Mouse (Mus musculus): ENCODE results near the gene Tnk1.
A peak's percentile ranks its signal among the peaks of the same experiment; 100 is the strongest.

Tnk1 gene

DNA sequence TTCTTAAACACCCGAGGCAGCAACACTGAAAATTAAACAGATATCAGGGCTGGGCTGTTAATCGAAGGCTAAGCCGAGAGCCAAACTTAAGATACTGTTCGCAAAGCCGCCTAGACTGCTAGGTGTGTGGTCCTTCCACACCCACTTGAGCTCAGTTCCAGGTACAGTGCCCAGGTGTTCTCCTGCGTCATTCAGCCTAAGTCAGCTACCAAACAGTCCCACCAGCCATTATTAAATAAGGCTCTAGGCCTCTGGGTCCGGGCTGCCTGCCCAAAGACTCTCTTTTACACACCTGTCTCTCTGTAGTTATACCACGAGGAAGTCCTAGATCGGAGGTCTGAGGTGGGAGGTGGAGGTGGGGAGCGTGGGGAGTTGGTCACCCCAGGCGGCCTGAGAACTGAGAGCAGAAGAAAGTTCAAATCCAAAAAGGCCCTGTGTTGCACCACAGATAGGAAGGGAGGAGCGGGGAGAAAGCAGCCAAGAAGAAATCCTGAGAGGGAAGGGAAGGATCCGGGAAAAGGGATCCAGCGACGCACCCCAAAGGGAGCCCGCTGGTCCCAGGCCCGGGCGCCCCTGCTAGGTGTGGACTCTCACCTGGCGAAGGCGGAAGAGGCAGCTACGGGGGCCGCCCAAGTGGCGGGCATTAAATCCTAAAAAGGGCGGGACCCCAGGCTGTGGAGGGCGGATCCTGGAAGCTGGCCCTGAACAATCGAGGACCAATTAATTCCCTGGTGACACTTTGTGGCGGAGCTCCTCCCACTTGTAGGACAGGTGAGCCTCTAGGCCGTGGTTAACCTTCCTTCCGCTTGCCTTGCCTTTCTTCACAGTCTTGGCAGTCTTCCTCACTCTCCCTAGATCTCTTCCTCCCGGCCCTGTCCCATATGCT lies at the start of gene Tnk1:
Tnk1 (minus strand) TSS at position 618 of the 886 bp plus-strand sequence.
- peak; percentile 62 to 83 for DNase-seq

DNA sequence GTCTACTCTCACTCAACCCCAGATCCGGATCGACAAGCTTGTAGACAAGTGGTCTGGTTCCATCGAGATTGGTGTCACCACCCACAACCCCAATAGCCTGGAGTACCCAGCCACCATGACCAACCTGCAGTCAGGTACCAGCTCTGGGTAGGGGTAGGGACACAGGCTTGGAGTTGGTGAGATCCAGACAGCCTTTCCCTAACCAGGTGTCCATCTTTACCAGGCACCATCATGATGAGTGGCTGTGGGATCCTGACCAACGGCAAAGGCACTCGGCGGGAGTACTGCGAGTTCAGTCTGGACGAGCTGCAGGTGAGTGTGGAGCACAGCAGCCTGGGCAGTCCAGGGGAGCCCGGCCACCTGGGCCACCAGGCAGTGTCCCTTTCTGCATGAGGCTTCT lies 45.8 kb upstream of the Tnk1 start:
- no peak for DNase-seq

DNA sequence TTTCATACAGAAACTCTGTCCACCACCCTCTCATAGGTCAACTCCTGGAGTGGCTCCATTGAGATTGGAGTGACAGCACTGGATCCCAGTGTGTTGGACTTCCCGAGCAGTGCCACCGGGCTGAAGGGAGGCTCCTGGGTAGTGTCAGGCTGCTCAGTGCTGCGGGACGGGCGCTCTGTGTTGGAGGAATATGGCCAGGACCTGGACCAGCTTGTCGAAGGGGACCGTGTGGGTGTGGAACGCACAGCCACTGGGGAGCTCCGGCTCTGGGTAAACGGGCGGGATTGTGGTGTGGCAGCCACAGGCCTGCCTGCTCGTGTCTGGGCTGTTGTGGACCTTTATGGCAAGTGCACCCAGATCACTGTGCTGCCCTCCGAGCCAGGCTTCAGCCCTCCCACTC lies 44.4 kb upstream of the Tnk1 start:
- no peak for DNase-seq

DNA sequence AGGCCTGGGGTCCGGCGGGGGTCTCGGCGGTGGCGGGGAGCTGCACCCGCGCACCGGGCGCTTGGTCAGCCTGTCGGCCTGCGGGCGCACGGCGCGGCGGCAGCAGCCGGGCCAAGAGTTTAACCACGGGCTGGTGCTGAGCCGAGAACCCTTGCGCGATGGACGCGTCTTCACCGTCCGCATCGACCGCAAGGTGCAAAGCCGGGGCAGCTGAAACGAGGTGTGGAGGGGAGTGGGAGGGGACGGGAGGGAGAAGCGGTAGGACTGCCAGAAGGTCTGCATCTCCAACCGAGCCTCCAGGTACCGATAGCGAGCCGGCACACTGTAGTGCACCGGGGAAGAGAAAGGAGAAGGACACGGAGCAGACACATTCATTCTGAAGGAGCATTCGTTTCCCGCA lies 43.5 kb upstream of the Tnk1 start:
- DNase-seq, result no peak

DNA sequence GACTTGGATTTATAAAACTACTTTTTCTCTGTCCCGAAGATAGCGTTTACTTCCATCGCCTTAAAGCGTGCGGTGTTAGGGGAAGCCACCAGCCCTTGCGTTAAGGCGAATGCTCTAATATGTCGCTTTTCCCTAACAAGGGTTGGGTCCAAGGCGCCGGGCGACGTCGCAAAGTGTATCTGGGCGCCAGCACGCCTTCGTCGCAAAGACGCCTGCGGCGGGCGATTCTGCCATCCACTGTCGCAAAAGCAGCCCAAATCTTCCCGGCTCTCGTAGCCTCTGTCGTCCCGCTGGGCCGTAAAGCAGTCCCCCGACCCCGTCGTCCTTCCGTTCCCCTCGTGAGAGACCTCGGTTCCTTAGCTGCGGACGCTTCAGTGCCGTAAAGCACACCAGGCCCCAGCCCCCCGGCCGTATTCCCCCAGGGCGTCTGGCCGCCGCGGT lies 42.9 kb upstream of the Tnk1 start:
- peak; percentile 98 for DNase-seq

DNA sequence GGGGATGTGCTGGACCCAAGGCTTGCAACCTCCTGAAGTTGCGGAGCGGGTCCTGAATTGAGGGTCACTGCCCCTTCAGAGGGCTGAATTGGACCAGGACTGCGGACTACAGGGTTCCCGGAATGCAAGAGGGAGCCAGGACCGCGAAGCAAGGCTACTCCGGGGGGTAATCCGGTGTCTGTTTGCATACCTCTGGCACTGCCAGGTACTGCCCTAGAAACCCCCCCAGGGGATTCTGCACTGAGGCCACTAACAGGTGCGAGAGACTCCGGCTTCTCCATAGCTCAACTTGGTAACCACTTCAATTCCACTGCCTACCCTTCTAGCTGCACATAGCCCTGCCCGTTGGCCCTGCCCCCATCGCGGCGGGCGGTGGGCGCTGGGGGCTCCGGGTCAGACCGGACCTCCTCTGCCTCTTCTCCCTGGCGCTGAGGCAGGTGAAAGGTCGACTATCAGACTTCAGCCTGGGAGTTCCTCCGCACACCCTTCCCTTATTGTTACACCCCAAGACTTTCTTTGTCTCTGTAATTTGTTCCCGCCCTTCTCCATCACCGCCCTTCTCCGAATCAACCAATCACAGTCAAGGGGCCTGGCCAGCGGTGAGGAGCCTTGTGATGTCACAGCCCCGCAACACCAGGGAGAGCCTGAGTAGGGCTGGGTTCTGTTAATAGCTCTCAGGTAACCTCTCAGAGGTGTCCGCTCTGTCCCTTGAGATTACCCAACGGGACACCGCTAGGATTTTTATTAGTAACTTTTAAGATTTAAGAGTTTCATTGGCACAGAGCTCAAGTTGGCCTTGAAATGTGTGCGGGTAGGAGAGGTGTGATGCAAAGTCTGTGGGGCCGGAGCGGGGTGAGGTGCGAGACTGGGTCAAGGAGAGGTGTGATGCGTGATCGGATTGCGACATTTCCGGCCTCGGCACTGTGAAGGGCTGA lies 42.2 kb upstream of the Tnk1 start, which contains the start of the genes 2810408A11Rik and Neurl4:
2810408A11Rik (minus strand) TSS at position 517 of the 935 bp plus-strand sequence.
Neurl4 (plus strand) TSS at position 602 of the 935 bp plus-strand sequence.
- DNase-seq, result peak; percentile 93 to 95

DNA sequence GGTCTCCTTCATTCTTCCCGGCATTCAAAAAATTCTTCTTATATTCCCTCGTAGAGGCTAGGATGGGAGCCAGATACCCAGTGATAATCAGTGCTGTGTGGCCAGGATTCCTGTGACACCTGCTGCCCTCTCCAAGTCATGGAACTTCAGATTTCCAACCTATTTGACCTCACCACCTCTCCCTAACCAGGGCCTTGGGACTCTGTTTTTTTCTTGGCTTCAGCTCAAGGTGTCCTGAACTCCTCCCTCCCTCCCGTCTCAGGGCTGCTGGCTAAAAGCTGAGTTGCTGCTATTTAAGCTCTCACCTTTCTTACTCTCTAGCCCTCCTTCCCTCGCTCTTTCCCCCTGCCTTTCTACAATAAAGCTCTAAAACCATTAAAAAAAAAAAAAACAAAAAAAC lies 41.3 kb upstream of the Tnk1 start:
- DNase-seq, result no peak

DNA sequence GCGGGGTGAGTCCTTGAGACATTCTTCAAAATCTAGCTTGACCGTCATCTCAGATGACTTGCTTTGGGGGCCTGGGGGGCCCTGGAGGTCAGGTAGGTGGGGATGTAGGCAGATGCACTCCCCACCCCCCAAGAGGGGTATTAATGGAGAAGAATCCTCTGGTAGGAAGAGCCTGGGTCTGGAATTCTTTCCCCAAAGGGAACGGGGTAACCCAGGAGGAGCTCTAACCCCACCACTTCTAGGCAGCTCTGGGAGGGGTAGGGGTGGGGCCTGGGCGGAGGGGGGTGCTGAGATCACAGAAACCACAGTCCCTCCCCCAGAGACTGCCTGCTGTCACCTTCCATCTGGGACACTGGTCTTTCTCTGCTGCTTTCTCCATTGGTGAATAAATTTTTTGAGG lies 36.8 kb upstream of the Tnk1 start, which contains the start of gene Acap1:
Acap1 (minus strand) TSS at position 249 of the 400 bp plus-strand sequence.
- no peak for DNase-seq

DNA sequence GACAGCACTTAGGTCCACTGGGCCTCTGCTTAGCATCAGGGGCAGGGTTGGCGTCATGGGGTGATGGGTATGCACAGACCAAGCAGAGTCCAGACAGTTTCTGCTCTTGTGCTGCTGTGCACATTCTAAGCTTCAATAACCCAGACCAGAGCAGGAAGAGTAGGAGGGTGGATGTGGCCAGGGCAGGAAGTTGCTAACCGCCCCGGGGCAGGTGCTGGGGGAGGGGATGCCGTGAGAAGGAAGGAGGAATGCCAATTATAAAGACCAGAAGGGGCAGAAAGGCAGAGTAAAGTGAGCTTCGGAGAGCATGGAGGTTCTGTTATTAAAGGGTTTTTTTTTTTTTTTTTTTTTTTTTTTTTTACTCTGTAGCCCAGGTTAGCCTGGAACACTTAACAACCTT lies 36.1 kb upstream of the Tnk1 start:
- DNase-seq, result no peak

DNA sequence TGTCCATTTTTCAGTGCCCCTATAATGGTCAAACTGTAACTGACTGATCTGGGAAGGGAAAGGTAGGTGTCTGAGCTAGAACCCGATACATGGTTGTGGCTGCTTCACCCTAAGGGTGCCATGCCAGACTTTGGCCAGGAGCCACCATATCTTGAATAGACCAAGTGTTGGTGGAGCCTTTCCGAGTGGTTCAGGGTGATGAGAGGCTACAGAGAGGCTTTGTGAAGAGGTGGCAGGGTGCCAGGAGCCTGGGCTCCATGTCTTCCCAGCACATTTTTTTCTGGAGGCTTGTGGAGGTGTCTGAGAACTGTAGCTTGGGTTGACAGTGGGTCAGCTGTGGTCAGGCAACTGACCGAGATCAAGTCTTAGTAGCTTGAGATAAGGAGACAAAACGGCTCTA lies 33.0 kb upstream of the Tnk1 start:
- no peak for DNase-seq

DNA sequence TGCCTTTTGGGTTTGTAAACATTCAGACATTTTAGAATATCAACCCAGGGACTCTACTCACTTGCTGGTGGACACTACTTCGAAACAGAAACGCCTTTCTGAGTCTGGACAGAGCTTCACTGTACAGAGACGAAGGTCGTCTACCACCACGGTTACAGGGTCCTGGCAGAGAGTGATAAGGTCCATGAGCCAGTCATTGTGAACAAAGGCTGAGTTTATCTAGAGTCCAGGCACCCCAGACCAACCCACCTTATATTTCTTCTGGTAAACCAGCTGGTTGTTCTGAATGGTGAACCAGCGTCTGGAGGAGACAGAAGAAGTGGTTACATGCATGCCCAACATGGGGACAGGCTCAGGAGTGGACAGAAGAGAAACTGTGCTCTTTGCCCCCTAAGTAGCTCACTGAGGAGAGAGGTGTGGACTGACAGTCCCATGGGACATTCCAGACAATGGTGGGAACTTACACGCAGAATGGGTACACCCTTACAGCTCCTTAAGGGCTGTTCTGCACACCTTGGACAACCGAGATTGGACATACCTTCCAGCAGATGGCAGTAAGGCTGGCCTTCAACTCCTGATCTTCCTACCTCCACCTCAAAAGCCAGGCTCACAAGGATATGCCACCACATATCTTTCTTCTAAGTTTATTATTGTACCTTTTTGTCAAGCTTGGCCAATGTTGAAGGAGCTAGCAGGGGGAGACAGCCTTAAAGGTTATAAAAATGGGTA lies 28.5 kb upstream of the Tnk1 start:
- no peak for DNase-seq

DNA sequence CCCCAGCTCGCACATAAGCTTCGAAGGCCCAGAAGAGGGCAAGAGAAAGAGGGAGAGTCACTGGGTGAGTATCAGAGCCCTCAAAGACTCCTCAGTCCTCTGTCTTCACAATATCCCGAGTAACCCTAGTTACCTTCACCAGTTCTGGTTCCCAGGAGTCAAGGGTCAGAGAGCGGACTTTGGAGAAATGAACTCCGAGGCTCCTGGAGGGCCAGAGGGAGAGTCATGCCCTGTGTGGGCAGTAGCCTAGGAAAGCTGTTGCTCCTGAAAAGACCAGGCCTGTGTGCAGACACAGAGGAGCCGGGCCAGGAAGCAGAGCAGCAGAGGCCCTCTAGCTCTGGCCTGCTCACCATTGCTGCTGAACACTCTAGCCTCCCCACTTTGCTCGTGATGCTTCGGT lies 26.1 kb upstream of the Tnk1 start:
- no peak for DNase-seq

DNA sequence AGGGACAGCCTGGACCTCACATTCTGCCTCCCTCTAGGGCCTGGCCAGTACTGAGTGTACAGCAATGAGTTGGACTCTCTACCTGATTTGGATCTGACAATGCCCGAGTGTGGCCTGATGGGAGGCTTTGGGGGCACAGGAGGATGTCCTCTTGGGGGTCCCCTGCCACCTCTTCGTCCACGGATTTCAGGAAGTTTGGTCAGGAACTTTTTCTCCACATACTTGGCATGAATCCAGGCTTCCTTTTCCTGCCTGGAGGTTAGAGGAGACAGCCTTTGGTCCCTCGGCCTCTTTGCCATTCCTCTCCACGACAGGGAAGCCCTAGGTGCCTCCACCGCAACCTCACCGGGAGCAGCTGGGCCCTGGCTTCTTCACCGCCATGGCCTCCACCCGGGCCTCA lies 25.7 kb upstream of the Tnk1 start:
- DNase-seq, result no peak

DNA sequence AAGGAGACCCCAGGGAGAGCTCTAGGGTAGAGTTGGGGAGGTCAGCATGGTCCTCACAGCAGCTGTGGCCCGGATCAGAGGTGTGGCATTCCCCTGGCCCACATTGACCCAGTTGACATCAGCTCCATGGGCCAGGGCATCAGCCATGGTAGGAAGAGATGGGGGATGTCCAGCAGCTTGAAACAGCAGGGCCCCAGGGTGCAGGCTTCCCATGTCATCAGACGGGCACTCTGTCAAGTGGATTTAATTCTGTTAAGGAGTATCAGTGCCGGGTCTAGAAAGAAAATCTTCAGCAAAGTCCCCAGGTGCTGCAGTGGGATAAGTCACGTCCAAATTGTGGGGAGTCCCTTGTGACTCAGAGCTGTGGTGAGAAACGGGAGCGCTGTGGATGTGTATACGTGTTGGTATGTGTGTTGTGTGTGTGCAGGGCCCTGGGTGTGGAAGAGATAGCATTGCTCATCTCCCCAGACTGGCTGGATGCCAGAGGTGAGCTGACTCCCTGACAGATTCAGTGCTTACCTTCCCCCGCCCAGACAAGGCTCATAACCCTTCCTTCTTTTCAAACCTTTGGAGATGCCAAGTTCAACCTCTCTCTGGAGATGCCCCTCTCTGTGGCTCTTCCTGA lies 25.1 kb upstream of the Tnk1 start:
- DNase-seq, result no peak

DNA sequence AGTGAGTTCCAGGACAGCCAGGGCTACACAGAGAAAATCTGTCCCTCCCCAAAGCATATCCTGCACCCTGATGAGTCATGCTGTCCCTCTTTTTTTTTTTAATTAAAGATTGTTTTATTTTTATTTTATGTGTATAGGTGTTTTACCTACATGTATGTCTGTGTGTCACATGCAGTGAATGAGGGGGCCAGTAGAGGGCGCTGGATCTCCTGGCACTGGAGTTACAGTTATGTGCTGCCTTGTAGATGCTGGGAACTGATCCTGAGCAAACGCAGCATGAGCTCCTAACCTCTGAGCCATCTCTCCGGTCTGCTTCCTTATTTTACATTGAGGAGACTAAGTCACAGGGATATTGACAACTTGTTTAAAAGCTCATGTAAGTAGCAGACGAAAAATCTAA lies 24.5 kb upstream of the Tnk1 start:
- DNase-seq, result peak in 1 of 2 experiments; percentile 54

DNA sequence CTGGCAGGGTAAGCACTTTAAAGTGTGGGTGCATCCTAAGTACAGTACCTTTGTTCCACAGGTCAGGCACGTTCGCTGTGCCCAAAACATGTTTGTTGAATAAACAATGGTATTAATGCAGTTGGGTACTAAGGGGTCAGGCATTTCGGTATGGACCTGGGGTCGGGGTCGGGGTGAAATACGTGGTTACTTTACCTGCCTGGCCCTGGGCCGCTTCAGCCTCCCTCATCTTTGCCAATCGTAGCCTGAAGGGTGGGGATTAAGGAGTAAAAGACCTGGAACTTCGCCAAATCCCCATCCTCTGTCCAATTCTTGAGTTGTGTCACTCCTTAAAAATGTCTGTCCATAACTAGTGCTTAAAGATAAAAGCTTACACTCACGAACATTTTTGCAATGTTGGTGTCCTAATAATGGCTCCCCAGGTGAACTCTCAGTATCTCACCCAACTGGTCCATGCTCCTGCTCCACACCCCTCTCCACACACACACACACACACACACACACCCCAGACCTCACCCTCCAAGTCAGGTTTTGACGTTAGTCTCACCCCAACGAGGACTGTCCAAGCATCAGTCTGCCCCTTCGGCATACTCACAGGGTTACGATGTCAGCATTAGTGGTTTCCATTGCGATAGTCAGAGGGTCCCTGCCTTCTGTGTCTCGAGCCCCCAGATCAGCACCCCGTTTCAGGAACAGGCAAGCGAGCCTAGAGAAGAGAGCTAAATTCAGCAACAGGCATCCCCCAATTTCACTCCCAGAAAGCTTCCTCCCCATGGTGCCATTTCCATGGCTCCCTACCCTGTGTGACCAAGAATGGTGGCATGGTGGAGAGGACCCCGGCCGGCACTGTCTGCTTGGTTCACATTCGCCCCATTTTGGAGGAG lies 23.5 kb upstream of the Tnk1 start:
- DNase-seq, result no peak

DNA sequence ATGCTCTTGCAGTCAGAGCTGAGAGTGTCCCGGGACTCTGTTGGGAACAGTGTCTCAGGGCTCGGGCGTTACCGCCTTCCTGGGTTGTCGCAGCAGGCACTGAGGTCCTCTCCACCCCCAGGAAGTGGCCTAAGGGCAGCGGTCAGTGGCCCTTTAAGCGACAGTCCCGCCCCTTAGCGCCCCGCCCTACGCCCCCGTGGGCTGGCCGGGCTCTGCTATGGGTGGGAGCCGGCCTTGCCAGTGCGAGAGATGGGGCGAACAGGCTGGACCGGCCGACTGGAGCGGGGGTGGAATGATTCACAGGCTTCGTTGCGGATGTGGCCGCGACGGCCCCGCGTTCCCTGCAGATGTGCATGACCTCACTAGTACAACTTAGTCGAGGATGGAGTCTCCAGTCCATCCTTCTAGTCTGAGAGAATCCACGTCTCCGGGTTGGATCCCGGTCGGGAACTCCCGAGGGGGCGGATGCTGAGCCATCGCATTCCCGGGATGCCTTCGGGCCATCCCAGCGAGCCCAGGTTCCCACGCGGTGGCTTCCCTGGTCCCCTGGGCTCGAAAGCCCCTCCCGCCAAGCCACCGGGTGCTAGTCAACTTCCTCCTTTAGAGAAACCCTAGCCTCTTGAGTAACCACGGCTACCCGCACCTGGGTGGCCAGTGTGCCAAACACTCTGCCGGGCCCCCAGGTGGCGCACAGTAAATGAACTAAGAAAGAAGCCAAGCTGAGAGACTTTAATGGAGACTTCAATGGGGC lies 22.5 kb upstream of the Tnk1 start, which contains the start of gene Kctd11:
Kctd11 (minus strand) TSS at position 554 of the 751 bp plus-strand sequence.
- DNase-seq, result peak; percentile 90 to 92

DNA sequence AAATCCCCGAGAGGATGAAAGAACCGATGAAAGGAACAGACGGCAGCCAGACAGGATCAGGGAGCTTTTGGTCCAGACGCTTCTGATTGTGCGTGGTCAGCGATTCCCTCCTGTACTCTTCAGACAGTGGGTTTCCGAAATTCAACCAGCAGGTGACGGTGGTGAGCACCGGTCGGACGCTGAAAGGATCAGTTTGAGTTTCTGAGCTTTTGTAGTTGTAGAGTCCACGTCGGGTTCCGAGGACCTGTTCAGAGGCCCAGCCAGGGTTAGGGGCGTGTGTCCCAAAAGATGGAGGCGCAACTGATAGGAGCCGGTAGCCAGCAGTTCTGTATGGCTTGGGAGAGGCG lies 21.9 kb upstream of the Tnk1 start:
- peak; percentile 77 to 86 for DNase-seq

DNA sequence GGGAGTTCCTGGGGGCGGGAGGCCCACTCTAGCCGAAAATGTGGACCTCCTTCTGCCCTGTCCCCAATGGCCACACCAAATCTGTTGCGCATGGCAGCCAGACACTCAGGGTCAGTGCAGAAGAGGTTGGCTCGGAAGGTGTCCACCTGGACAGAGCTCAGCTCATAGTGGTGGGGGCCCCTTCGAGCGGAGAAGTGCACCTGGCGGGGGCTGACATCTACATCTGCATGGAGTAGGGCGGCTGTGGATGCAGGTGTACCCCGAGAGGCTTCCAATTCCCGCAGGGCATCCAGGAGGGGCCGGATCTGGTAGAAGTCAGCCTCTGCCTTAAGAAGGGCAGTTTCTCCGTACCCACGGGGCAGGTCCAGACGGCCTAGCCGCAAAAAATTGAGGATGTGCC lies 21.2 kb upstream of the Tnk1 start:
- DNase-seq, result no peak

DNA sequence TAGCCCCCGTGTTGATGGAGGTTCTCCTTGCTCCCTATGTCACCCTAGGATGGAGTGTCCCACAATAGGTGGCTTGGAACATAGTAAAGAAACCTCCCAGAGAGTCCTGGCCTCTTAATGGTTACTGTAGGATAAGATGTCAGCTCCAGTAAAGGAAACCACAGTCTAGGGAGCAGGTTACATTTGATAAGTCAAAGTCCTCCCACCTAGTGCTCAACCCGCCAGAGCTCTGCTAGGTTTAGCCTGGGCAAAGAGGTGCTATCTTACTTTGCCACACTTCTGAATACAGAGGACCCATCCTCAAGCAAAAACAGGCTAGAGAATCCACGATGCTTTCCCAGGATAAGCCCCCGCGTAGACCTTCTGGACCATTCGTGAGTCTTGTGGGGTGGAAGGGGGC lies 20.4 kb upstream of the Tnk1 start:
- DNase-seq, result no peak
